Mouse (Mus musculus): Measurements from ENCODE around the gene Acvr1b. TPM values are rescaled to one million over a fixed set of nuclear protein-coding genes. Genes with fewer than 3 reads are reported as not detected.

The Acvr1b gene
- total RNA-seq, 2 experiments from 2014 or later = 18.5 to 19.9 TPM

DNA sequence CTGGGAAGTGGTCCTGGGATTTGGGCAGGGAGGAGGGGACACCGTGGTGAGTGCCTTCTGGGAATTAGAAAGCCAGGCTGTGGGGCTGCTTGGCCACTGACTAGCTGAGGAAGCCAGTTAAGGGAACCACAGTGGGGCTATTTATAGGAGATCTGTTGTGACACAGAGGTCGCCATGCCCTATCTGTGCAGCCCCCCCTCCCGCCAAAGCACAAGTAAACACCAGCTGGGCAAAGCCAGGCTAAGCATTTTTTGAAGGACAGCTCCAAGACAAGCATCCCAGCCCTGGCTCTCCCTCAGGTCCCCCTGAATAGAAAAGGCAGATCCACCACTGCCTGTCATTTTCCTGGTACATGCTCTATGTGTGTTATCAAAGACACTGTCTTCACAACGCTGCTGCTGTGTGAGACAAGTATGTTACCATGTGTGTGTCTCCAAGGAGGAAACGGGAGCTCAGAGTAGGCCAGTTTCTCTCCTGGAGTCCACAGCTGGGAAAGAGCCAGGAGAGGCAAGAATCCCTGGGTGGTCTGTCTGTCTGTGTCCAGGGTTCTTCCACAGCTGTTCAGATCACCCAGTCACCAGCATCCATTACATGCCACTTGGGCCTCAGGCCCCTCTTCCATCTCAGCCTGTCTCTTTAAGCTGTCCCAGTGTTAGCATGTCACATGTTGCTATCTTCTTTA is 74.3 kb downstream of the Acvr1b start:
- no peak for DNase-seq (ENCODE audit: low spot score in 2 of 2)

DNA sequence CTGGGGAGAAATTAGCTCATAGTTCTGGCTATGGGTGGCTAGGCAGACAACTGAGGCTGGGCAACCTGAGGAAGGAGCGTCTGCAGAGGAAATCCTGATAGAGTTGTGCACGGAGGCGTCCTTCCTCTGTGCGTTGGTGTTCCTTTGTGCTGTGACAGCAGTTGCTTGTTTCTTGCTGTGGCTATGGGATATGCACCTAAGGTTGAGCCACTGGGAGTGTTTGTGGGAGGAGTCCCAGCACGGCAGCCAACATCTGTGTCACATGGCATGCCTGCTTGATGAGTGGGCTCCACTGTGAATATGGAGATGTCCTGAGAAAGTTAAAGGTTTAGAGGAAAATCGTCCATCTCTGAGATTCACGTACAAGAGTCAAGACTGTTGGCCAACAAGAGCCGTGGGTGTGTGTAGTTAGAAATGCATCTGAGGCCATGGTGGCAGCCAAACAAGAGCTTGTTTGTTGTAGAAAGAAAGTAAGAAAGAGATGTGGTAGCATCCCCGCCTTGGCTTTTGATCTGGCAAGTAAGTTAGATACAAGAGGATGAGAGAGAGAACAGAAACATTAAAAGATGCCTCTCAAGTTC is 76.4 kb downstream of the Acvr1b start:
- no peak for DNase-seq (ENCODE audit: low spot score in 2 of 2)

DNA sequence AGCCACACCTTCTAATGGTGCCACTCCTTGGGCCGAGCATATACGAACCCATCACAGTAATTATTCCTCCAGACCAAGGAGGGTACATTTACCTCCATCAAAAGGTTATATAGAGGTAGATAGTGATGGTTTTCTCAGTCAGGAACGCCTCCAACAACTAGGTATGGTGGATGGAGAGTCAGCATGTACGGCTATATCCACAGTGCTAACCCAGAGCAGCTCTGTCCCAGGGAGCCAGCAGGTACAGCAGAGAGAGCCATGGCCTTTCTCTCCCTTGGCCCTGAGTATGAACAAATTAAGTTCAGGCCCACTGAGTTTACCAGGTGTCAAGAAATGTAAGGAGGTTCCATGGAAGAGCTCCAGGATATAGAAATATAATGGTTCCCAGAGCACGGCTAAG is 78.1 kb downstream of the Acvr1b start:
- no peak for DNase-seq (ENCODE audit: low spot score in 2 of 2)

DNA sequence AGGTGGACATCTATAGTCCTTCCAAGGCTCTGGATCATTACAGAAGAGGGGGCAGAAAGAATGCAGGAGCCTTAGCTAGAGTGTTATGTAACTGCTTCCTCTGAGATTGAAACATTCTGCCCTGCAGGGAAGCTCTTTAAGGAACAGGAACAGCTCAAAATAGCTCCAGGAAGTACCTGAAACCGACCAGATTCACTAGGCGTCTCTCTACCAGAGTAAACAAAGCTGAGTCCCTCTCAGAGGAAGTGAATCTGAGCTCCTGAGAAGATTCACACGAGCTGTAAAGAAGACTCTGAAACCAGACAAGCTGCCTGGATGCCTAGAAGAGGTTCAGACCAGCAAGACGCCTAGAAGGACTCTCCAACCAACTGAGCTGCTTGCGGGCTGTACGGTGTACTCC is 78.7 kb downstream of the Acvr1b start:
- DNase-seq (ENCODE audit: low spot score in 2 of 2) = no peak

DNA sequence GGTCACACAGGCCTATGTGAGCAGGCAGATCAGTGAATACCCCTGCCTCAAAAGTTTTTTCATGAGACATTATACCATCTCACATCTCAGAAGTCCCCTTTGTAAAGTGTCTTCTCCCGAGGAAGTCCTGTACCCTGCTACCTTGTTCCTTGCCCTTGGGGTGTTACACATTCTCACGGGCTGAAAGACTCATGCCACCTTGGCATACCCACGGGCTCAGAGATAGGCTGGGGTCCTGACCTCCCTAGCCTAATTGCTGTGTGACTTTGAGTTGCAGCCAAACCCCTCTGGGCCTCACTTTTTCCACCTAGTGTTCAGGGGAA is 79.7 kb downstream of the Acvr1b start:
- no peak for DNase-seq (ENCODE audit: low spot score in 2 of 2)

DNA sequence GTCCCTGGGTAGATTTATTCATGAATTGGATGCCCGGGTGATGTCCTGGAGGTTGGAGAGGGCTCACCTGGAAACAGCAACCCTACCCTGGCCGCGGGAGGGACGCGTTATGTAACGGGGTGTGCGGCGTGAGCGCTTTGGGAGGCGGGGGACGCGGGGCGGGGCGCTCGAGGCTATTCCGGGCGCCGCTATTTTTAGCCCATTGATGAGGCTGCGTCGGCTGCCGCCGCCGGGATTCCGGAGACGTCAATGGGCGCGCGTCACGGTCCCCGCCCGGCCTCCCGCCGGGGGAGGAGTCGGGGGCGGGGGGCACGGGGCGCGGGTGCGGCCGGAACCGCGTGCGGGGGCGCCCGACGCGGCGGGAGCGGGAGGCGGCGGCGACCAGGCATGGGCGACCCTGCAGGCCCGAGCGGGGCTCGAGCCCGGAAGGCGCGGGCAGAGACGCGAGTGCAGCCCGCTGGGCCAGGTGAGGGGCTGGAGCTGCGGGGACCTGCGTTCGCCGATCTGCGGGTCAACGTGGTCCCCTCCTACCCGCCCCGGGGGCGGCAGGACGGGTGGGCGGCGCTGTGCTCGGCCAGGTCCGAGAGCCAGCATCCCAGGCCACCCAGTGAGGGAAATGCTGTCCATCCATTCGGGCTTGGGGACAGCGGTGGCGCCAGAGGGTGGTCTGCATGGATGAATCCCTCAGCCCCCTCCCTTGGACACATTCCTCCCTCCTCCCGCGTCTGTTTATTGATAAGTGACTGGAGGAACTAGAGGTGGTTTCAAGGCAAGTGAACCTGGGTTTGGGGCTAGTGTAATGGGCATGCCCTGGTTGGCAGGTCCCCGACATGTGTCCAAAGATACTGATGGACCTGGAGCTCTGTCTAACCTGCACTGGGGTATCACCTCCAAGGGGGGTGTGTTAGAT is 80.3 kb downstream of the Acvr1b start, which contains the start of gene Nr4a1:
TSS of gene Nr4a1 (plus strand) at position 384 of the 910 bp plus-strand sequence.
- peak; percentile 40 to 58 for DNase-seq (ENCODE audit: low spot score in 2 of 2)

DNA sequence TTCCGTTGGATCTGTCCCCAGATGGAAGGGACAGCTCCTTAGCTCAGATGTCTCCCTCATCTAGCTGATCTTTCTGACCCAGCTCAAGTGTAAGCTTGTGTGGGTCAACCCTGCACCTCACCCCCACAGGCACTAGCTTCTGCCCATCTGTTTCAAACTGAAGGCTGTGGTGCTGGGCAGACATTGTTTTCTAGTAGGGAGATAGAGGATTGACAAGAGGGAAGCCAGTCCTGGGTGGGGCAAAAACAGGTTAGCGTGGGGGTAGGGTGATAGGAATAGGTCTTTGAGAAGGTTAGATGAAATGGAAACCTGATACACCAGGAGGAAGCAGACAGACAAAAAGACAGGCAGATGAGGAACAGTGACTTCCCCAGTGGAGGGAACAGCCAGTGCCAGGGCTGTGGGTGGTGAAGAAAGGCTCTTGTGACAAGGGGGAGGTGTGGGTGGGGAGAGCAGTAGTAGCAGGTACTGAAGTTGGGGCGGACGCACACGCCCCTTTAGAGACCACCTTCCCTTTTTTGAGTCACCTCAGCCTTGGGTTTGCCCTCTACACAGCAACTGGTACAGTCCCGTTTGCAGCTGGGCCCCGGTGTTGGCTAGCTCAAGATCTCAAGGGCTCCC is 82.1 kb downstream of the Acvr1b start:
- no peak for DNase-seq (ENCODE audit: low spot score in 2 of 2)

DNA sequence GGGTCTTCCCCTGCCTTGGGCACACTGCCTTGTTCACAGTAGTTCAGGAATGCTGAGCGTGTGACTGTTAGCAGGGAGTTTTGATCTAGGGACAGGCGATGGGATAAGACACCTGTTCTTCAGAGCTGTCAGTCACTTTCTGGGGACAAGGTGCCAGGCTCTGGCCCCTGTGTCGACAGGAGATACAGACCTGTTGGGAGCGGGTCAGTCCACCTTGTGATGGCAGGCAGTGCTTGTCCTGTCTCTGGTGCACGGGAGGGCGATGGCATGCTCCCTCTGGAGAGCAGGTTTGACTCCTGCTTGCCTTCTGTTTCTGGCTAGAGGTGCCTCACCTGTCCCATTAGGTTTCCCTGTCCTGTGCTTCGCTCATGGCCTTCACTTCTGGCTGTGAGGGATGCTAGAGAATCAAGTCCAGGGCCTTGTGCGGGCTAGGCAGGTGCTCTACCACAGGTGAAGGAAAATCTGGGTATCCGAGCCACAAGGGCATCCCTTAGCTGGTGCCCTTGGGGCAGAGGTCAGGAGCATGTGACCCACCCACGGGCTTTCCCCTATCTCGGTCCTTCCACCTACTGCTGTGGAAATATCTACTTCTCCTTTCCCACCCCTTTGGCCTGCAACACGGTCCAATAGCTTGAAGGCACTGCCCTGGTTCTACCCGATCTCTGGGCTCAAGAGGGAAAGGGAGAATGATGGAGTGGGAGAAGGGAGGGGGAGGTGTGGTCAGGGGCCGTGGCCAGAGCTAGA is 82.8 kb downstream of the Acvr1b start:
- DNase-seq (ENCODE audit: low spot score in 2 of 2) = no peak

DNA sequence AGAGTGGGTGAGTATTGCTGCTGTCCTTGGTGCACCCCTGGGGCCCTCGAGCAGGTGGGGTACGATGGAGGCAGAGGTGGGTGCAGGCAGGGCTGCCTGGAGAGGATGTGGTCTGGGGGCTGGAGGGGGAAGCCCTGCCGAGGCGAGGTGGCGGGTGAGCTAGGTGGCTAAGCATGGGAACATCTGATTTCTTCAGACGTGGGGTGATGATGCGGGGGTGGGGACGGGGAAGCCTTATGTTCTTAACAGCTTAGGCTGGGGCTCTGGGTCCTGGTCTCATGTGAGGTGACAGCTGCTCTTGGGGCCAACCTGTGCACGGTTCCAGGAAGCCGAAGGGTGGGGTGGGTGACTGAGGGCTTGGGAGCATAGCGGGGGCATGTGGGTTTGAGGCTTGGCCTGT is 84.6 kb downstream of the Acvr1b start:
- no peak for DNase-seq (ENCODE audit: low spot score in 2 of 2)

DNA sequence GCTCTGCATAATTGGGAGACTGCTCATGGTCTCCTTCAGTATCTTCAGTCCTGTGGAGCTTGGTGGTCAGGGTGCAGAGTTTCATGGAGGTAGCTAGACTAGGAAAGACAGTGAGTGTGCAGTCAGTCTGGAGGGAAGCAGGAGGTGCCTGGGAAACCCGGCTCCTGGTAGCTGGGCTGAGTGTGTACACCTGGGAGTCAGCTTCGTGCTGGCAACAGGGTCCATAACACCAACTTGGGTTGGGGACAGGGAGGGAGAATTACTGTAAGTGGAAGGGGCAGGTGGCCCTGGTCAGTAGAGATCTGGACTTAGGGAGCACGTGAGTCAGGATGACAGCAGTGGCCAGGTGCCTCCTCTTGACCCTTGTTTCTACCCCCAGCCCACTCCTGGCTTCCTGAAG is 86.1 kb downstream of the Acvr1b start:
- DNase-seq (ENCODE audit: low spot score in 2 of 2) = no peak

DNA sequence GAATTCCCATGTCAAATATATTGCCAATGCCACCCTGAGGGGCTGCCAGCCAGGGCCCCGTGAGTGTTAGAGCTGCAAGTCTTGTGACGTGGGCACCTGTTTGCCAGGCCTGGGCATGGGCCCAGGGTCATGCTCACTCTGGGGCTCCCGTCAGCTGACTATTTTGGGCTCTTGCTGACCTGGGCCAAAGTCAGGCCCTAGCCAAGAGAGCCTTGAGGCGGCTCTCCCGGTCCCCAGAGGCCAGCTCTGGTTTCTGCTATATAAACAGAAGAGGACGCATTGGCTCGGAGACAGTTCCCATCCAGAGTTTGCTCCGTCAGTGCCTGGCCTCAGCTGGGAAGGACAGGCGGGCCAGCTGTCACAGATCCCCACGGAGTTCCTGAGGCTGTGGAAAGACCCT is 86.5 kb downstream of the Acvr1b start:
- DNase-seq (ENCODE audit: low spot score in 2 of 2) = no peak

DNA sequence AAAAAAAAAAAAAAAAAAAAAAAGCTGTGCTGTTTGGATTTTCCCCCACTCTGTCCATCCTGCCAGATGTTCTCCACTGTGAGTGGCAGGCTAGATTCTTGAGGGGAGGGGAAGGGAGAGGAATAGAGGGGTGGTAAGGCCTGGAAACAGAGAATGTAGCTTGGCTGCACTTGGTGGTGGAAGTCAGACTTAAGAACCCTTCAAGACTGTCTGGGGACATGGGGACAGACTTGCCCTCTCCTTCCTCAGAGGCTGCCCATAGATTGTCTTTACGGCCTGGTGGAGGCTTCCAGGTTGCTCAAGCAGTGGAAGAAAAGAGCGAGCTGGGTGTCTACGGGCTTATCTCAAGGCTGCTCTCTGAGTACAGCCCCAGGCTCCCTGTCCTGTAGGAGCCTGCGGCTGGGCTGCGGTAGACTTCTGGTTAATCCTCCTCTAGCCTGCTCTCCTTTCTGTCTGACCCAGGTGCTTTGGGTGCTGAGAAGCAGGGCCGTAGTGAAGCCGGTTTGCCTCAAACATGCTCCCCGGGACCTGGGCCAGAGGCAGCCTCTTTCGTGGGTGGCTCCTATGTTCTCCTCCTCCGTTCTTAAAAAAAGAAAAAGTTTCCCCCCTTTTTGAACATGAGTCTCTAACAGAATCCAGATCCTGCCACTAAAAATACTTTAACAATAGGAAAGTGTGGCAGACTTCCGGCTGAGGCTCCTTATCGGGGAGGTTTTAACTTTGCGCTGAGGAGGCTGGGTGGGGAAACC is 87.2 kb downstream of the Acvr1b start:
- no peak for DNase-seq (ENCODE audit: low spot score in 2 of 2)

DNA sequence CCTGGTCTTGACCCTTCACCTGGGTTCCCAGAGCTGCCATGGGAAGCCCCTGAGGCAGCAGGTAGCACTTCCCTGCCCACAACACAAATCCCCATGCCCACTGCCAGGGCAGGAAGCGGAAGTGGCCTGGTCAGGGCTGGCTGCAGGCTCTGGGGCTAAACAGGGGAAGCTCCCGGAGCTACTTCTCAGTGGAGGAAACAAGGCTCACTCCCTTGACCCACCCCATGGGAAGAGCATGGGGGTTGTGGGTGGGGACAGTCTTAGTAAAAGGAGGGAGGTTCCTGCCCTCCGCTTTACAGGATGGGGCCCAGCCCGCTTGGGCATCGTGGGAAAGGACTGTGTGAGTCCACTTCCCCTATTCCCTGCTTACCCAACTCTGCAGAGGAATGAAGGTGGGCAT is 88.6 kb downstream of the Acvr1b start:
- no peak for DNase-seq (ENCODE audit: low spot score in 2 of 2)

Small RNA genes lying within 50 kb of the gene (microRNA-seq; reads per million reads assigned to microRNA genes)
- gene Mir6962 = not detected

Other genes with a start within 250 kb of the Acvr1b start
- under 1 TPM; 0.67 to 0.68 TPM for gene Gm47841, start 126.7 kb upstream of the Acvr1b start, total RNA-seq (2021)
- gene Fignl2, start 95.5 kb upstream of the Acvr1b start, total RNA-seq (2021) = 10 to 100 TPM; 13.5 to 13.8 TPM
- gene Ankrd33, start 58.3 kb upstream of the Acvr1b start, total RNA-seq (2021) = 1 to 10 TPM in 1 of 2 experiments, under 1 TPM in 1; 0.73 to 1.2 TPM
- 10 to 100 TPM; 22.4 to 22.9 TPM for gene Acvrl1, start 45.5 kb upstream of the Acvr1b start, total RNA-seq (2021)
- gene Grasp, start 50.1 kb downstream of the Acvr1b start, total RNA-seq (2021) = 10 to 100 TPM; 18.6 to 20.3 TPM
- 10 to 100 TPM; 64.5 to 79.0 TPM for gene Nr4a1, start 80.2 kb downstream of the Acvr1b start, total RNA-seq (2021)
- 10 to 100 TPM; 37.8 to 38.9 TPM for gene Atg101, start 110.2 kb downstream of the Acvr1b start, total RNA-seq (2021)
- gene 6030408B16Rik, start 119.1 kb downstream of the Acvr1b start, total RNA-seq (2021) = 1 to 10 TPM; 2.6 to 3.4 TPM
- 1 to 10 TPM in 1 of 2 experiments, under 1 TPM in 1; 0.45 to 1.1 TPM for gene Krt80, start 196.1 kb downstream of the Acvr1b start, total RNA-seq (2021)
- 10 to 100 TPM in 1 of 2 experiments, 1 to 10 TPM in 1; 4.1 to 12.3 TPM for gene Krt7, start 237.0 kb downstream of the Acvr1b start, total RNA-seq (2021)